Comparison of ENCODE assay signal across 18 mouse cellular contexts in genomic region chr11:82855327-82855973, GRCm38 (mm10). TPM values are rescaled to one million over a fixed set of nuclear protein-coding genes. Genes with fewer than 3 reads are reported as not detected.
DNase-seq lines count a peak whose midpoint lies in the region; ATAC-seq and TF ChIP-seq lines count a peak whose summit lies in the region.
"Had no signal": no experiment of that assay in that cellular context is flagged by ENCODE, and none has a peak within 500 bp of the region (broad histone marks: within the 10 kb centered on the region; RNA-seq: fewer than 3 reads in every experiment).

No protein-coding gene starts in this region.

- dilution Hi-C loops in CH12.LX (cut with MboI; ENCODE audit: extremely low pct_ligation_motif_present, extremely low pct_unique_long_range_greater_than_20kb, low sequenced_read_pairs): no loop called here

- no peak overlapping the region for H3K4me3 ChIP-seq in forebrain, embryonic 14.5 days (ENCODE audit: low read depth, low read length)
- no peak overlapping the region for H3K4me3 ChIP-seq in forebrain, embryonic 12.5 days (replicated peaks)
- H3K4me3 ChIP-seq in CH12.LX (replicated peaks in 1 of 3; ENCODE audit: low read depth in 2 of 3, low read length in 2 of 3, poor library complexity in 1 of 3): no peak overlapping the region
- H3K4me3 ChIP-seq in megakaryocyte, embryonic 14.5 days (replicated peaks): peak overlapping the region; percentile 35
- H3K4me3 ChIP-seq in hindbrain, embryonic 11.5 days (ENCODE audit: low read depth, low read length): no peak overlapping the region
- H3K4me3 ChIP-seq: heart, adult 2 months; midbrain, embryonic 13.5 days; neural tube, embryonic 15.5 days had no signal

- TF ChIP-seq EP300 in CH12.LX (IDR thresholded peaks at IDR 0.05; ENCODE audit: low read length): no peak

- no peaks in the 10 kb centered on the region for H3K27me3 ChIP-seq in forebrain, embryonic 14.5 days (replicated peaks; ENCODE audit: control insufficient read depth, insufficient read depth, low read length)
- no peaks in the 10 kb centered on the region for H3K27me3 ChIP-seq in forebrain, embryonic 12.5 days
- no peaks in the 10 kb centered on the region for H3K27me3 ChIP-seq in CH12.LX (replicated peaks)
- H3K27me3 ChIP-seq in megakaryocyte, embryonic 14.5 days (replicated peaks): no peaks in the 10 kb centered on the region
- H3K27me3 ChIP-seq in hindbrain, embryonic 11.5 days (ENCODE audit: control insufficient read depth, insufficient read depth, low read length): no peaks in the 10 kb centered on the region
- H3K27me3 ChIP-seq: midbrain, embryonic 13.5 days; neural tube, embryonic 15.5 days had no signal

- H3K27ac ChIP-seq in forebrain, embryonic 14.5 days (ENCODE audit: low read depth, low read length): peak overlapping the region; percentile 55; the same call in 1 of the 2 replicates
- no peak overlapping the region for H3K27ac ChIP-seq in forebrain, embryonic 12.5 days
- H3K27ac ChIP-seq in CH12.LX (ENCODE audit: insufficient read depth, low read depth): peak overlapping the region; percentile 63
- H3K27ac ChIP-seq in hindbrain, embryonic 11.5 days (ENCODE audit: low read depth, low read length): no peak overlapping the region
- H3K27ac ChIP-seq: heart, adult 2 months; midbrain, embryonic 13.5 days had no signal

- H3K4me1 ChIP-seq in forebrain, embryonic 14.5 days (ENCODE audit: control insufficient read depth, insufficient read depth, low read length): peaks cover 10% of the 10 kb centered on the region
- H3K4me1 ChIP-seq in forebrain, embryonic 12.5 days: peaks cover 26% of the 10 kb centered on the region
- no peaks in the 10 kb centered on the region; a peak in 1 of 4 replicates for H3K4me1 ChIP-seq in CH12.LX (ENCODE audit: control insufficient read depth in 1 of 2, insufficient read depth in 2 of 2)
- peaks cover 86% of the 10 kb centered on the region for H3K4me1 ChIP-seq in megakaryocyte, embryonic 14.5 days
- H3K4me1 ChIP-seq in hindbrain, embryonic 11.5 days (replicated peaks; ENCODE audit: control insufficient read depth, insufficient read depth, low read length): no peaks in the 10 kb centered on the region

- H3K79me2 ChIP-seq in CH12.LX (replicated peaks; ENCODE audit: control insufficient read depth, extremely low read depth, insufficient read depth, poor library complexity, severe bottlenecking): peaks cover 19% of the 10 kb centered on the region; the same call in 1 of the 2 replicates

- no peak overlapping the region for H3K4me2 ChIP-seq in forebrain, embryonic 14.5 days (ENCODE audit: low read length)
- H3K4me2 ChIP-seq in forebrain, embryonic 12.5 days: no peak overlapping the region
- no peak overlapping the region for H3K4me2 ChIP-seq in CH12.LX (ENCODE audit: insufficient read depth, low read depth, poor library complexity, severe bottlenecking)
- H3K4me2 ChIP-seq in hindbrain, embryonic 11.5 days (replicated peaks; ENCODE audit: low read depth, low read length): no peak overlapping the region
- H3K4me2 ChIP-seq: midbrain, embryonic 13.5 days had no signal

- 72% methylated on average over 9 of the region's 9 CpGs for WGBS in forebrain, embryonic 14.5 days
- 76% methylated on average over 9 of the region's 9 CpGs for whole genome bisulfite sequencing in forebrain, embryonic 12.5 days
- 82% methylated on average over 9 of the region's 9 CpGs for WGBS in hindbrain, embryonic 11.5 days

- TF ChIP-seq POLR2A in CH12.LX (IDR thresholded peaks at IDR 0.05; ENCODE audit: low read depth, low read length): no peak

- ATAC-seq in forebrain, embryonic 14.5 days: no peak
- ATAC-seq in forebrain, embryonic 12.5 days (ENCODE audit: low FRiP score): no peak
- peak; percentile 99 for ATAC-seq in erythroid progenitor cell, adult 5-6 weeks (replicated peaks; ENCODE audit: low FRiP score, poor library complexity, severe bottlenecking)
- ATAC-seq in hindbrain, embryonic 11.5 days (ENCODE audit: low FRiP score): no peak
- ATAC-seq: midbrain, embryonic 13.5 days had no signal

- in situ Hi-C loops in CH12.LX (cut with MboI; ENCODE audit: low pct_ligation_motif_present, low pct_unique_long_range_greater_than_20kb, low sequenced_read_pairs): no loop called here

- no peak for TF ChIP-seq CTCF in CH12.LX (conservative IDR thresholded peaks at IDR 0.05 in 1 of 2, IDR thresholded peaks at IDR 0.05 in 1 of 2; ENCODE audit: low read depth in 2 of 2, low read length in 2 of 2)

- no peak for DNase-seq in forebrain, embryonic 14.5 days (ENCODE audit: low spot score)
- no peak for DNase-seq in CH12.LX (ENCODE audit: extremely low read depth)
- DNase-seq in ovary, postnatal 10 days (ENCODE audit: low spot score): no peak
- DNase-seq in gastrocnemius, postnatal 4 days (ENCODE audit: low spot score in 2 of 2): no peak
- no peak for DNase-seq in hindbrain, embryonic 11.5 days (ENCODE audit: low spot score)
- DNase-seq: adrenal gland, adult 8-10 months; cerebellum, adult 11 months; embryo, embryonic 11 days; heart, adult 2 months; kidney, postnatal 10 days; lung, adult 2 months; right cerebral cortex, postnatal 25 days had no signal

- no peak for TF ChIP-seq RAD21 in CH12.LX (IDR thresholded peaks at IDR 0.05; ENCODE audit: low read depth, low read length)

- H3K36me3 ChIP-seq in forebrain, embryonic 14.5 days (ENCODE audit: control insufficient read depth, insufficient read depth, low read length): no peaks in the 10 kb centered on the region
- no peaks in the 10 kb centered on the region for H3K36me3 ChIP-seq in forebrain, embryonic 12.5 days (replicated peaks)
- no peaks in the 10 kb centered on the region for H3K36me3 ChIP-seq in CH12.LX (replicated peaks in 1 of 2; ENCODE audit: control insufficient read depth in 1 of 2, insufficient read depth in 1 of 2, low read length in 1 of 2)
- peaks cover 82% of the 10 kb centered on the region for H3K36me3 ChIP-seq in megakaryocyte, embryonic 14.5 days (replicated peaks; ENCODE audit: low read length)
- no peaks in the 10 kb centered on the region for H3K36me3 ChIP-seq in hindbrain, embryonic 11.5 days (ENCODE audit: control insufficient read depth, insufficient read depth, low read length)
- H3K36me3 ChIP-seq: midbrain, embryonic 13.5 days; neural tube, embryonic 15.5 days had no signal

- H3K9ac ChIP-seq in forebrain, embryonic 14.5 days (ENCODE audit: low read length): no peak overlapping the region
- H3K9ac ChIP-seq in forebrain, embryonic 12.5 days: no peak overlapping the region
- no peak overlapping the region for H3K9ac ChIP-seq in CH12.LX (ENCODE audit: insufficient read depth, low read depth)
- no peak overlapping the region for H3K9ac ChIP-seq in hindbrain, embryonic 11.5 days (ENCODE audit: low read depth, low read length)
- H3K9ac ChIP-seq: midbrain, embryonic 13.5 days; neural tube, embryonic 15.5 days had no signal

- no peaks in the 10 kb centered on the region for H3K9me3 ChIP-seq in forebrain, embryonic 14.5 days (replicated peaks; ENCODE audit: control insufficient read depth, low read length)
- no peaks in the 10 kb centered on the region for H3K9me3 ChIP-seq in forebrain, embryonic 12.5 days
- peaks cover 3% of the 10 kb centered on the region for H3K9me3 ChIP-seq in CH12.LX (replicated peaks; ENCODE audit: low read length)
- no peaks in the 10 kb centered on the region for H3K9me3 ChIP-seq in megakaryocyte, embryonic 14.5 days
- no peaks in the 10 kb centered on the region for H3K9me3 ChIP-seq in hindbrain, embryonic 11.5 days (ENCODE audit: control insufficient read depth, low read length)
- H3K9me3 ChIP-seq: midbrain, embryonic 13.5 days; neural tube, embryonic 15.5 days had no signal

RNA-seq across cellular contexts. Expression of gene Rffl, which starts 15.6 kb away (rescaled TPM):
- 8.4 and 9.8 TPM in 2 replicates for polyA plus RNA-seq in forebrain, embryonic 14.5 days (2014; fragmentation: Nextera tagmentation; extraction: Ambion mirVana)
- polyA plus RNA-seq in forebrain, embryonic 12.5 days (2016; fragmentation: Nextera tagmentation; extraction: Ambion mirVana): 16.6 and 19.1 TPM in 2 replicates
- total RNA-seq in CH12.LX (2012; rRNA removed) (14.8 and 16.5 TPM in 2 replicates), CH12.LX (2014; rRNA removed) (1.2 and 1.5 TPM in 2 replicates)
- polyA plus RNA-seq in CH12.LX (2012; ENCODE audit: insufficient read length, low read depth): 3.0 TPM in 2 replicates
- total RNA-seq in erythroid progenitor cell, adult 5-6 weeks (2015; ENCODE audit: low replicate concordance): 57.4 and 59.5 TPM in 2 replicates
- total RNA-seq in erythroid progenitor cell, adult 5-6 weeks (2017; ENCODE audit: low replicate concordance): 78.4 and 78.7 TPM in 2 replicates
- 5.6 and 33.5 TPM in 2 replicates for polyA plus RNA-seq in megakaryocyte, embryonic 14.5 days (2012; ENCODE audit: insufficient read depth, low replicate concordance)
- total RNA-seq in gastrocnemius, postnatal 4 days (2021): 1 to 10 TPM; 5.4 to 6.0 TPM
- 6.3 and 8.8 TPM in 2 replicates for polyA plus RNA-seq in hindbrain, embryonic 11.5 days (2014; fragmentation: Nextera tagmentation; extraction: Ambion mirVana)

RNA-seq across cellular contexts. Expression of gene Rad51d, which starts 35.0 kb away (rescaled TPM):
- 14.2 and 16.8 TPM in 2 replicates for polyA plus RNA-seq in forebrain, embryonic 14.5 days (2014; fragmentation: Nextera tagmentation; extraction: Ambion mirVana)
- 12.6 and 14.2 TPM in 2 replicates for polyA plus RNA-seq in forebrain, embryonic 12.5 days (2016; fragmentation: Nextera tagmentation; extraction: Ambion mirVana)
- 27.2 and 35.5 TPM in 2 replicates for total RNA-seq in CH12.LX (2012; rRNA removed)
- total RNA-seq in CH12.LX (2014; rRNA removed): 15.0 and 15.7 TPM in 2 replicates
- polyA plus RNA-seq in CH12.LX (2012; ENCODE audit: insufficient read length, low read depth): 27.6 and 33.3 TPM in 2 replicates
- 2.9 and 5.9 TPM in 2 replicates for total RNA-seq in erythroid progenitor cell, adult 5-6 weeks (2015; ENCODE audit: low replicate concordance)
- 4.4 and 4.5 TPM in 2 replicates for total RNA-seq in erythroid progenitor cell, adult 5-6 weeks (2017; ENCODE audit: low replicate concordance)
- polyA plus RNA-seq in megakaryocyte, embryonic 14.5 days (2012; ENCODE audit: insufficient read depth, low replicate concordance): 1.3 and 11.6 TPM in 2 replicates
- 10 to 100 TPM in 1 of 2 experiments, 1 to 10 TPM in 1; 9.6 to 10.4 TPM for total RNA-seq in gastrocnemius, postnatal 4 days (2021)
- 14.6 and 15.7 TPM in 2 replicates for polyA plus RNA-seq in hindbrain, embryonic 11.5 days (2014; fragmentation: Nextera tagmentation; extraction: Ambion mirVana)

RNA-seq across cellular contexts. Expression of gene Fndc8, which starts 36.5 kb away (rescaled TPM):
- 0.18 and 0.48 TPM in 2 replicates for polyA plus RNA-seq in forebrain, embryonic 14.5 days (2014; fragmentation: Nextera tagmentation; extraction: Ambion mirVana)
- 0.21 and 0.40 TPM in 2 replicates for polyA plus RNA-seq in forebrain, embryonic 12.5 days (2016; fragmentation: Nextera tagmentation; extraction: Ambion mirVana)
- total RNA-seq in CH12.LX (2012; rRNA removed) (0.08 TPM in 1 of 2 replicates, not detected in the other), CH12.LX (2014; rRNA removed) (not detected in 2 replicates)
- 0.22 and 0.36 TPM in 2 replicates for polyA plus RNA-seq in CH12.LX (2012; ENCODE audit: insufficient read length, low read depth)
- not detected in 2 replicates for total RNA-seq in erythroid progenitor cell, adult 5-6 weeks (2015; ENCODE audit: low replicate concordance)
- total RNA-seq in erythroid progenitor cell, adult 5-6 weeks (2017; ENCODE audit: low replicate concordance): not detected in 2 replicates
- polyA plus RNA-seq in megakaryocyte, embryonic 14.5 days (2012; ENCODE audit: insufficient read depth, low replicate concordance): not detected in 2 replicates
- total RNA-seq in gastrocnemius, postnatal 4 days (2021): not detected
- polyA plus RNA-seq in hindbrain, embryonic 11.5 days (2014; fragmentation: Nextera tagmentation; extraction: Ambion mirVana): 0.09 and 0.22 TPM in 2 replicates
- total RNA-seq: heart, adult 2 months; hematopoietic stem cell, adult 5-6 weeks had no signal

RNA-seq across cellular contexts. Expression of gene Nle1, which starts 52.8 kb away (rescaled TPM):
- polyA plus RNA-seq in forebrain, embryonic 14.5 days (2014; fragmentation: Nextera tagmentation; extraction: Ambion mirVana): 23.4 and 25.7 TPM in 2 replicates
- 32.3 and 37.3 TPM in 2 replicates for polyA plus RNA-seq in forebrain, embryonic 12.5 days (2016; fragmentation: Nextera tagmentation; extraction: Ambion mirVana)
- 69.1 and 80.0 TPM in 2 replicates for total RNA-seq in CH12.LX (2012; rRNA removed)
- total RNA-seq in CH12.LX (2014; rRNA removed): 54.4 and 54.9 TPM in 2 replicates
- polyA plus RNA-seq in CH12.LX (2012; ENCODE audit: insufficient read length, low read depth): 107 and 135 TPM in 2 replicates
- total RNA-seq in erythroid progenitor cell, adult 5-6 weeks (2015; ENCODE audit: low replicate concordance): 2.5 and 7.1 TPM in 2 replicates
- total RNA-seq in erythroid progenitor cell, adult 5-6 weeks (2017; ENCODE audit: low replicate concordance): 1.1 and 2.6 TPM in 2 replicates
- 24.4 and 25.1 TPM in 2 replicates for polyA plus RNA-seq in megakaryocyte, embryonic 14.5 days (2012; ENCODE audit: insufficient read depth, low replicate concordance)
- 10 to 100 TPM; 22.3 to 27.4 TPM for total RNA-seq in gastrocnemius, postnatal 4 days (2021)
- 19.8 and 22.9 TPM in 2 replicates for polyA plus RNA-seq in hindbrain, embryonic 11.5 days (2014; fragmentation: Nextera tagmentation; extraction: Ambion mirVana)

RNA-seq across cellular contexts. Expression of gene Unc45b, which starts 54.9 kb away (rescaled TPM):
- polyA plus RNA-seq in forebrain, embryonic 14.5 days (2014; fragmentation: Nextera tagmentation; extraction: Ambion mirVana): 0.38 and 1.1 TPM in 2 replicates
- 1.0 and 1.3 TPM in 2 replicates for polyA plus RNA-seq in forebrain, embryonic 12.5 days (2016; fragmentation: Nextera tagmentation; extraction: Ambion mirVana)
- total RNA-seq in CH12.LX (2012; rRNA removed) (0.08 TPM in 1 of 2 replicates, not detected in the other), CH12.LX (2014; rRNA removed) (0.08 TPM in 1 of 2 replicates, not detected in the other)
- 0.19 and 0.26 TPM in 2 replicates for polyA plus RNA-seq in CH12.LX (2012; ENCODE audit: insufficient read length, low read depth)
- not detected in 2 replicates for total RNA-seq in erythroid progenitor cell, adult 5-6 weeks (2015; ENCODE audit: low replicate concordance)
- not detected in 2 replicates for total RNA-seq in erythroid progenitor cell, adult 5-6 weeks (2017; ENCODE audit: low replicate concordance)
- not detected in 2 replicates for polyA plus RNA-seq in megakaryocyte, embryonic 14.5 days (2012; ENCODE audit: insufficient read depth, low replicate concordance)
- 100 to 1,000 TPM; 115 to 124 TPM for total RNA-seq in gastrocnemius, postnatal 4 days (2021)
- 0.42 and 0.45 TPM in 2 replicates for polyA plus RNA-seq in hindbrain, embryonic 11.5 days (2014; fragmentation: Nextera tagmentation; extraction: Ambion mirVana)

Comparison
In these comparisons a context has a peak if more than half of its experiments do, and no peak if none do; other contexts are left out.
1. H3K27ac ChIP-seq: peak in forebrain, embryonic 14.5 days (single experiment) and CH12.LX (single experiment); none in forebrain, embryonic 12.5 days (single experiment) and hindbrain, embryonic 11.5 days (single experiment).